Mouse (Mus musculus): ENCODE data around the gene Gpr68.
A peak's percentile ranks its signal among the peaks of the same experiment; 100 is the strongest.

Gpr68 gene

GRCm38 (mm10) chr12:100910731-100911130 is 2.7 kb upstream of the Gpr68 start:
- DNase-seq (ENCODE audit: low read depth), result no peak

GRCm38 (mm10) chr12:100909765-100910164 is 1.8 kb upstream of the Gpr68 start:
- DNase-seq (ENCODE audit: low read depth), result no peak

GRCm38 (mm10) chr12:100908298-100909034 is 468 bp upstream of the Gpr68 start:
- no peak for DNase-seq (ENCODE audit: low read depth)

GRCm38 (mm10) chr12:100906861-100907260 is 1.1 kb downstream of the Gpr68 start:
- DNase-seq (ENCODE audit: low read depth), result no peak

GRCm38 (mm10) chr12:100903761-100904160 is 4.2 kb downstream of the Gpr68 start:
- no peak for DNase-seq (ENCODE audit: low read depth)

GRCm38 (mm10) chr12:100901386-100901785 is 6.6 kb downstream of the Gpr68 start:
- no peak for DNase-seq (ENCODE audit: low read depth)

GRCm38 (mm10) chr12:100900901-100901300 is 7.1 kb downstream of the Gpr68 start:
- DNase-seq (ENCODE audit: low read depth), result no peak

- DNase-seq (ENCODE audit: low read depth), result no peak
Observed at GRCm38 (mm10) chr12:100899111-100899640, 8.8 kb downstream of the Gpr68 start.

GRCm38 (mm10) chr12:100897736-100898650 is 10.0 kb downstream of the Gpr68 start:
- DNase-seq (ENCODE audit: low read depth), result no peak

GRCm38 (mm10) chr12:100896661-100897060 is 11.3 kb downstream of the Gpr68 start:
- DNase-seq (ENCODE audit: low read depth), result no peak

- DNase-seq (ENCODE audit: low read depth), result no peak
Observed at GRCm38 (mm10) chr12:100895504-100895903, 12.5 kb downstream of the Gpr68 start.

- DNase-seq (ENCODE audit: low read depth), result no peak
Observed at GRCm38 (mm10) chr12:100890548-100890947, 17.4 kb downstream of the Gpr68 start.

- DNase-seq (ENCODE audit: low read depth), result peak; percentile 44
Observed at GRCm38 (mm10) chr12:100887801-100888258, 20.2 kb downstream of the Gpr68 start.

GRCm38 (mm10) chr12:100886877-100887276 is 21.1 kb downstream of the Gpr68 start:
- DNase-seq (ENCODE audit: low read depth), result no peak

GRCm38 (mm10) chr12:100885585-100885984 is 22.4 kb downstream of the Gpr68 start:
- no peak for DNase-seq (ENCODE audit: low read depth)

- DNase-seq (ENCODE audit: low read depth), result no peak
Observed at GRCm38 (mm10) chr12:100883168-100883567, 24.8 kb downstream of the Gpr68 start.

GRCm38 (mm10) chr12:100878556-100878955 is 29.4 kb downstream of the Gpr68 start:
- no peak for DNase-seq (ENCODE audit: low read depth)

- DNase-seq (ENCODE audit: low read depth), result no peak
Observed at GRCm38 (mm10) chr12:100877936-100878335, 30.1 kb downstream of the Gpr68 start.

- no peak for DNase-seq (ENCODE audit: low read depth)
Observed at GRCm38 (mm10) chr12:100875960-100876359, 32.0 kb downstream of the Gpr68 start.

- DNase-seq (ENCODE audit: low read depth), result no peak
Observed at GRCm38 (mm10) chr12:100875553-100875952, 32.4 kb downstream of the Gpr68 start.

- no peak for DNase-seq (ENCODE audit: low read depth)
Observed at GRCm38 (mm10) chr12:100873612-100874011, 34.4 kb downstream of the Gpr68 start.

- DNase-seq (ENCODE audit: low read depth), result no peak
Observed at GRCm38 (mm10) chr12:100871841-100872240, 36.2 kb downstream of the Gpr68 start.

- no peak for DNase-seq (ENCODE audit: low read depth)
Observed at GRCm38 (mm10) chr12:100871234-100871633, 36.8 kb downstream of the Gpr68 start.

Data from fibroblast of lung, adult 2 months (primary cell).